Comparison of ENCODE assay signal across 9 mouse cellular contexts in genomic region chr11:79018954-79019704, GRCm38 (mm10). TPM values are rescaled to one million over a fixed set of nuclear protein-coding genes. Genes with fewer than 3 reads are reported as not detected.
DNase-seq lines count a peak whose midpoint lies in the region; ATAC-seq and TF ChIP-seq lines count a peak whose summit lies in the region.
"Had no signal": no experiment of that assay in that cellular context is flagged by ENCODE, and none has a peak within 500 bp of the region (broad histone marks: within the 10 kb centered on the region; RNA-seq: fewer than 3 reads in every experiment).

No protein-coding gene starts in this region.

- H3K9ac ChIP-seq in forebrain, embryonic 13.5 days: no peak overlapping the region
- H3K9ac ChIP-seq: limb, embryonic 15.5 days had no signal

- peaks cover 44% of the 10 kb centered on the region for H3K36me3 ChIP-seq in forebrain, embryonic 10.5 days (replicated peaks)
- H3K36me3 ChIP-seq in forebrain, embryonic 13.5 days (ENCODE audit: poor library complexity, severe bottlenecking): peaks cover 58% of the 10 kb centered on the region
- peaks cover 27% of the 10 kb centered on the region for H3K36me3 ChIP-seq in G1E (replicated peaks)
- peaks cover 86% of the 10 kb centered on the region for H3K36me3 ChIP-seq in small intestine, adult 2 months (ENCODE audit: control insufficient read depth, insufficient read depth, low read length)

- ATAC-seq in forebrain, embryonic 13.5 days: no peak
- peak; percentile 31; the same call in 1 of the 2 replicates for ATAC-seq in G1E (ENCODE audit: extremely low read depth, insufficient number of reproducible peaks, low FRiP score, poor library complexity, severe bottlenecking)

- no peak overlapping the region for H3K4me3 ChIP-seq in forebrain, embryonic 10.5 days
- H3K4me3 ChIP-seq in forebrain, embryonic 13.5 days: no peak overlapping the region
- no peak overlapping the region; the same call in 1 of the 2 replicates for H3K4me3 ChIP-seq in G1E (ENCODE audit: low read depth, low read length)
- H3K4me3 ChIP-seq in gastrocnemius, adult 2 months: no peak overlapping the region
- H3K4me3 ChIP-seq in layer of hippocampus, adult 2 months: no peak overlapping the region
- H3K4me3 ChIP-seq in small intestine, adult 2 months (ENCODE audit: low read depth, low read length): no peak overlapping the region
- H3K4me3 ChIP-seq: limb, embryonic 15.5 days had no signal

- no peaks in the 10 kb centered on the region for H3K9me3 ChIP-seq in forebrain, embryonic 10.5 days
- H3K9me3 ChIP-seq in forebrain, embryonic 13.5 days (replicated peaks): no peaks in the 10 kb centered on the region
- H3K9me3 ChIP-seq in G1E (replicated peaks): no peaks in the 10 kb centered on the region
- H3K9me3 ChIP-seq: limb, embryonic 15.5 days had no signal

- no peak overlapping the region for H3K4me2 ChIP-seq in forebrain, embryonic 13.5 days
- H3K4me2 ChIP-seq: limb, embryonic 15.5 days had no signal

- DNase-seq in forebrain, embryonic 10.5 days (ENCODE audit: extremely low spot score, low spot score): peak; percentile 64
- DNase-seq in G1E (ENCODE audit: low spot score): peak; percentile 77
- DNase-seq in cerebellum, adult 18-20 months: peak; percentile 62 to 69
- peak; percentile 86 for DNase-seq in gastrocnemius, adult 2 months
- DNase-seq in layer of hippocampus, adult 2 months (ENCODE audit: low spot score in 2 of 2): peak in 1 of 2 experiments; percentile 83
- peak; percentile 81 for DNase-seq in lung, postnatal 25 days (ENCODE audit: low spot score)

- intact Hi-C loops in gastrocnemius, adult 2 months (cut with DNase I): no loop called here

- no peak overlapping the region for H3K27ac ChIP-seq in forebrain, embryonic 10.5 days
- no peak overlapping the region for H3K27ac ChIP-seq in forebrain, embryonic 13.5 days
- H3K27ac ChIP-seq in gastrocnemius, adult 2 months: peak overlapping the region; percentile 29; the same call in 1 of the 2 replicates
- H3K27ac ChIP-seq in layer of hippocampus, adult 2 months: no peak overlapping the region
- H3K27ac ChIP-seq in small intestine, adult 2 months (ENCODE audit: insufficient read depth, low read depth, low read length): no peak overlapping the region
- H3K27ac ChIP-seq: limb, embryonic 15.5 days had no signal

- TF ChIP-seq CTCF in G1E (IDR thresholded peaks at IDR 0.05; ENCODE audit: low read depth, low read length): peak; percentile 62
- peak; percentile 81 for TF ChIP-seq CTCF in gastrocnemius, adult 2 months (IDR thresholded peaks at IDR 0.05)
- peak; percentile 75 for TF ChIP-seq CTCF in layer of hippocampus, adult 2 months (conservative IDR thresholded peaks at IDR 0.05)
- TF ChIP-seq CTCF in small intestine, adult 2 months (IDR thresholded peaks at IDR 0.05; ENCODE audit: extremely low read depth, insufficient read length, insufficient replicate concordance, low read depth, low read length): peak; percentile 74

- H3K4me1 ChIP-seq in forebrain, embryonic 10.5 days: peaks cover 57% of the 10 kb centered on the region
- H3K4me1 ChIP-seq in forebrain, embryonic 13.5 days: peaks cover 5% of the 10 kb centered on the region
- H3K4me1 ChIP-seq in G1E (ENCODE audit: insufficient read depth, low read depth, low read length): peaks cover 67% of the 10 kb centered on the region
- no peaks in the 10 kb centered on the region for H3K4me1 ChIP-seq in small intestine, adult 2 months (ENCODE audit: control insufficient read depth, insufficient read depth, insufficient read length, low read length)

- 52% methylated on average over 11 of the region's 11 CpGs for WGBS in forebrain, embryonic 10.5 days
- WGBS in forebrain, embryonic 13.5 days: 53% methylated on average over 11 of the region's 11 CpGs
- 53% methylated on average over 11 of the region's 11 CpGs for WGBS in small intestine, adult 2 months

- H3K27me3 ChIP-seq in forebrain, embryonic 10.5 days (ENCODE audit: poor library complexity, severe bottlenecking): peaks cover 12% of the 10 kb centered on the region; the same call in 1 of the 2 replicates
- H3K27me3 ChIP-seq in forebrain, embryonic 13.5 days: no peaks in the 10 kb centered on the region
- H3K27me3 ChIP-seq in G1E (ENCODE audit: insufficient read depth, low read length): peaks cover 25% of the 10 kb centered on the region; the same call in 1 of the 2 replicates
- no peaks in the 10 kb centered on the region for H3K27me3 ChIP-seq in small intestine, adult 2 months (ENCODE audit: control insufficient read depth, insufficient read depth, low read length)
- H3K27me3 ChIP-seq: limb, embryonic 15.5 days had no signal

- no peak for TF ChIP-seq POLR2A in small intestine, adult 2 months (IDR thresholded peaks at IDR 0.05; ENCODE audit: low read depth, low read length)

RNA-seq across cellular contexts. Expression of gene Lgals9, which starts 34.4 kb away (rescaled TPM):
- polyA plus RNA-seq in forebrain, embryonic 10.5 days (2016; fragmentation: Nextera tagmentation; extraction: Ambion mirVana): 2.0 and 2.6 TPM in 2 replicates
- 3.8 and 3.9 TPM in 2 replicates for polyA plus RNA-seq in forebrain, embryonic 13.5 days (2015; fragmentation: Nextera tagmentation; extraction: Ambion mirVana)
- total RNA-seq in G1E (2014; fragmentation: Nextera tagmentation) (786 and 908 TPM in 2 replicates), G1E (2017) (178 and 183 TPM in 2 replicates)
- polyA plus RNA-seq in G1E (2012): 41.2 and 50.3 TPM in 2 replicates
- 10 to 100 TPM in 1 of 2 experiments, 1 to 10 TPM in 1; 6.6 to 10.1 TPM for total RNA-seq in gastrocnemius, adult 2 months (2021)
- total RNA-seq in layer of hippocampus, adult 2 months (2021): 1 to 10 TPM; 4.0 to 4.1 TPM
- 263 and 686 TPM in 2 replicates for polyA plus RNA-seq in small intestine, adult 2 months (2012; rRNA removed)
